14 mouse cellular contexts compared by ENCODE assay signal in genomic region chr4:58501012-58501777, GRCm38 (mm10). TPM values are rescaled to one million over a fixed set of nuclear protein-coding genes. Genes with fewer than 3 reads are reported as not detected.
DNase-seq lines count a peak whose midpoint lies in the region; ATAC-seq and TF ChIP-seq lines count a peak whose summit lies in the region.
"Had no signal": no experiment of that assay in that cellular context is flagged by ENCODE, and none has a peak within 500 bp of the region (broad histone marks: within the 10 kb centered on the region; RNA-seq: fewer than 3 reads in every experiment).

No protein-coding gene starts in this region.

- H3K36me3 ChIP-seq in neural tube, embryonic 11.5 days (ENCODE audit: control insufficient read depth, insufficient read depth, low read length), result no peaks in the 10 kb centered on the region
- peaks cover 11% of the 10 kb centered on the region; the same call in 1 of the 2 replicates for H3K36me3 ChIP-seq in hindbrain, embryonic 10.5 days
- no peaks in the 10 kb centered on the region for H3K36me3 ChIP-seq in midbrain, embryonic 13.5 days
- H3K36me3 ChIP-seq in thymus, adult 2 months (ENCODE audit: control insufficient read depth, insufficient read depth, low read length), result no peaks in the 10 kb centered on the region
- H3K36me3 ChIP-seq: G1E had no signal

- peak; percentile 75; the same call in 1 of the 2 replicates for ATAC-seq in neural tube, embryonic 11.5 days (ENCODE audit: insufficient read depth, low FRiP score, low TSS enrichment)
- ATAC-seq in midbrain, embryonic 13.5 days, result peak; percentile 87
- no peak for ATAC-seq in granulocyte monocyte progenitor cell, adult 5-6 weeks (replicated peaks; ENCODE audit: poor library complexity, severe bottlenecking)
- ATAC-seq: intestine, embryonic 15.5 days had no signal

- H3K4me3 ChIP-seq in neural tube, embryonic 11.5 days (ENCODE audit: low read depth, low read length), result no peak overlapping the region
- no peak overlapping the region for H3K4me3 ChIP-seq in hindbrain, embryonic 10.5 days
- H3K4me3 ChIP-seq in midbrain, embryonic 13.5 days (replicated peaks), result no peak overlapping the region
- H3K4me3 ChIP-seq in thymus, adult 2 months (ENCODE audit: control insufficient read depth, insufficient read depth, low read length), result no peak overlapping the region
- H3K4me3 ChIP-seq: intestine, embryonic 15.5 days; left cerebral cortex, adult 2 months had no signal

- no peaks in the 10 kb centered on the region for H3K27me3 ChIP-seq in neural tube, embryonic 11.5 days (ENCODE audit: control insufficient read depth, insufficient read depth, low read length)
- no peaks in the 10 kb centered on the region for H3K27me3 ChIP-seq in hindbrain, embryonic 10.5 days (ENCODE audit: insufficient read depth, poor library complexity, severe bottlenecking)
- H3K27me3 ChIP-seq in midbrain, embryonic 13.5 days, result no peaks in the 10 kb centered on the region
- no peaks in the 10 kb centered on the region for H3K27me3 ChIP-seq in thymus, adult 2 months (ENCODE audit: control insufficient read depth, insufficient read depth, low read length)
- H3K27me3 ChIP-seq: intestine, embryonic 15.5 days had no signal

- no peak overlapping the region for H3K27ac ChIP-seq in neural tube, embryonic 11.5 days (ENCODE audit: low read depth, low read length)
- H3K27ac ChIP-seq in hindbrain, embryonic 10.5 days, result no peak overlapping the region; the same call in 1 of the 2 replicates
- no peak overlapping the region for H3K27ac ChIP-seq in midbrain, embryonic 13.5 days
- H3K27ac ChIP-seq in thymus, adult 2 months (ENCODE audit: control insufficient read depth, insufficient read depth, low read length), result no peak overlapping the region
- H3K27ac ChIP-seq: intestine, embryonic 15.5 days; left cerebral cortex, adult 2 months; macrophage had no signal

- no peak for TF ChIP-seq CTCF in thymus, adult 2 months (IDR thresholded peaks at IDR 0.05; ENCODE audit: borderline replicate concordance, control insufficient read depth, extremely low read depth, insufficient read depth, low read length, poor library complexity)

- H3K4me2 ChIP-seq in neural tube, embryonic 11.5 days (ENCODE audit: low read depth), result no peak overlapping the region
- H3K4me2 ChIP-seq in midbrain, embryonic 13.5 days (replicated peaks), result no peak overlapping the region
- H3K4me2 ChIP-seq: intestine, embryonic 15.5 days had no signal

- no peak overlapping the region for H3K9ac ChIP-seq in neural tube, embryonic 11.5 days (ENCODE audit: low read length)
- no peak overlapping the region for H3K9ac ChIP-seq in midbrain, embryonic 13.5 days (replicated peaks)
- H3K9ac ChIP-seq: intestine, embryonic 15.5 days had no signal

- peak; percentile 24 for DNase-seq in neural tube, embryonic 11.5 days (ENCODE audit: low spot score)
- no peak for DNase-seq in neural tube, embryonic 10.5 days (ENCODE audit: extremely low spot score, low spot score)
- DNase-seq in hindbrain, embryonic 10.5 days (ENCODE audit: low spot score), result peak; percentile 22
- no peak for DNase-seq in layer of hippocampus, adult 8-10 months (ENCODE audit: low spot score in 2 of 2)
- DNase-seq in thymus, adult 2 months, result no peak
- DNase-seq: adrenal gland, adult 8-10 months; gastrocnemius, postnatal 25 days; right cerebral cortex, postnatal 14 days had no signal

- no peaks in the 10 kb centered on the region for H3K4me1 ChIP-seq in neural tube, embryonic 11.5 days (ENCODE audit: control insufficient read depth, insufficient read depth, low read length)
- H3K4me1 ChIP-seq in hindbrain, embryonic 10.5 days (replicated peaks), result peaks cover 18% of the 10 kb centered on the region
- H3K4me1 ChIP-seq in midbrain, embryonic 13.5 days (replicated peaks), result 0 out of 2 replicates have a peak, but pooled peaks cover 9% of the 10 kb centered on the region
- no peaks in the 10 kb centered on the region for H3K4me1 ChIP-seq in thymus, adult 2 months (replicated peaks; ENCODE audit: control insufficient read depth, insufficient read depth, low read length)

- H3K9me3 ChIP-seq in neural tube, embryonic 11.5 days (ENCODE audit: control insufficient read depth, low read length), result no peaks in the 10 kb centered on the region
- H3K9me3 ChIP-seq in hindbrain, embryonic 10.5 days, result no peaks in the 10 kb centered on the region
- no peaks in the 10 kb centered on the region for H3K9me3 ChIP-seq in midbrain, embryonic 13.5 days
- H3K9me3 ChIP-seq: intestine, embryonic 15.5 days had no signal

- TF ChIP-seq POLR2A in thymus, adult 2 months (IDR thresholded peaks at IDR 0.05; ENCODE audit: control insufficient read depth, extremely low read depth, insufficient read depth, low read length, poor library complexity), result no peak

- 66% methylated on average over 21 of the region's 21 CpGs for WGBS in neural tube, embryonic 11.5 days
- WGBS in hindbrain, embryonic 10.5 days, result 66% methylated on average over 21 of the region's 21 CpGs
- 63% methylated on average over 21 of the region's 21 CpGs for WGBS in midbrain, embryonic 13.5 days
- 95% methylated on average over 21 of the region's 21 CpGs for WGBS in thymus, adult 2 months

RNA-seq across cellular contexts. Expression of gene Lpar1, which starts 52.5 kb away (rescaled TPM):
- polyA plus RNA-seq in neural tube, embryonic 11.5 days (2014; fragmentation: Nextera tagmentation; extraction: Ambion mirVana), result 60.3 and 69.8 TPM in 2 replicates
- 46.1 and 58.2 TPM in 2 replicates for polyA plus RNA-seq in hindbrain, embryonic 10.5 days (2016; fragmentation: Nextera tagmentation; extraction: Ambion mirVana)
- polyA plus RNA-seq in midbrain, embryonic 13.5 days (2015; fragmentation: Nextera tagmentation; extraction: Ambion mirVana), result 15.8 and 18.2 TPM in 2 replicates
- total RNA-seq in granulocyte monocyte progenitor cell, adult 5-6 weeks (2014; fragmentation: Nextera tagmentation), result not detected in 2 replicates
- 0.09 and 3.5 TPM in 2 replicates for total RNA-seq in granulocyte monocyte progenitor cell, adult 5-6 weeks (2017)
- 10 to 100 TPM; 19.0 to 22.7 (median 22.1) TPM for total RNA-seq in layer of hippocampus, adult 8-10 months (2022)
- polyA plus RNA-seq in thymus, adult 2 months (2012; rRNA removed), result 12.6 and 16.6 TPM in 2 replicates
- polyA plus RNA-seq: G1E had no signal

Comparison
In these comparisons a context has a peak if more than half of its experiments do, and no peak if none do; other contexts are left out.
1. DNase-seq: peak in neural tube, embryonic 11.5 days (single experiment) and hindbrain, embryonic 10.5 days (single experiment); none in neural tube, embryonic 10.5 days (single experiment), layer of hippocampus, adult 8-10 months (0 of 2) and thymus, adult 2 months (single experiment).